Mouse (Mus musculus) lung, postnatal 36 days (tissue): ENCODE results near the gene Sst.

Experiments used
- DNase-seq: peaks from one replicate; pipeline ENCODE4 v3.0.0; 2022; ENCODE audit warnings: mixed read lengths

Gene Sst

DNA sequence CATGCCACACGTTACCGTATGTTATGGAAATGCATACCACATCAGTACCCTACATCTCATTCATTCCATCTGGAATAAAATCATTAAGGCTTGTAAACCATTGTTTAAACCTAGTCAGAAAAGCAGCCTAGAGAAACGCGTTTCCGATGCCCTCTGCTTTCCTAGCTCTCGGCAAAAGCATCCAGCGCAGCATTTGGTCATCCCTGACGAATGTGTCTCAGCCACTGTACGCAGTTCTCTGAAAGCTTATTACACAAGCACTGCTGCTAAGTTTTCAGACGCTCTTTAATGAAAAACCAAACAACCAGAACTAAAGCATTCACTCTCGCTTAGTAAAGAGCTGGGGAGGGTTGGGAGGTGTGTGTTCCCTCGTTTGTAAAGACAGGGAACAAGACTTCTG is 5.7 kb downstream of the Sst start:
- no peak for DNase-seq

DNA sequence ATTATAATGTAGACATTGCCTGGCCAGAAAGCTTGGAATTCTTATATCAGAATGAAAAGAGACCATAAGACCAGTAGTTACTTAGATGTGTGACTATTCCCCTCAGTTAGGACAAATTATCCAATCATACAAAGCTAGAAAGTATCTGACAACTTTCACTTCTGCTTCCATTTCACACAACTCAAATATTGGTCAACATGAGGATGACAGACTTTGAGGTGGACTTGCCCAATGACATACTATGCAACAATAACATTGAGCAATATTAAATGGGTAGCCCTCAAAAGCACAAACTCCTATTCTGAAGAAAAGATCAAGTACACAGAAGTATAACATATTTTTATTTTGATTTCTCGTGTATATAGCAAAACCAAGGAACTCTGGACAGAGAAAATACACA is 35.5 kb downstream of the Sst start:
- peak; percentile 17 for DNase-seq

DNA sequence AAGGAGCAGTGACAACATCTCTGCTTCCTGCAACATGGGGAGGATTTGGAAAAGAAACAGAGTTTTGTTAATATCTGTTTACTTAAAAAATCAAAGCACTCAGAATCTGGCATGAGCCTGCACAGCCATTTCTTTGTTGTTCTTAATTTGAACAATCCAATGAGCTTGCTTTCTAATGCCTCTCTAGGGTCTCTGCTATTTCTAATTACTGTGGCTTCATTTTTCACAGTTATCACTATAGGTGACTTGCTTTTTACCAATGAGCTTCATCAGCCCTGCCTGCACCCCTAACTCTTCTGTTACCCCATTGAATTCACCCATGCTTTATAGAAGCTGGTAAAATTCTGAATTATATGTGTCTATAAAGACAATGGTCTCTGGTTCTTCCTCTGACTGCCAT is 41.0 kb downstream of the Sst start:
- no peak for DNase-seq

DNA sequence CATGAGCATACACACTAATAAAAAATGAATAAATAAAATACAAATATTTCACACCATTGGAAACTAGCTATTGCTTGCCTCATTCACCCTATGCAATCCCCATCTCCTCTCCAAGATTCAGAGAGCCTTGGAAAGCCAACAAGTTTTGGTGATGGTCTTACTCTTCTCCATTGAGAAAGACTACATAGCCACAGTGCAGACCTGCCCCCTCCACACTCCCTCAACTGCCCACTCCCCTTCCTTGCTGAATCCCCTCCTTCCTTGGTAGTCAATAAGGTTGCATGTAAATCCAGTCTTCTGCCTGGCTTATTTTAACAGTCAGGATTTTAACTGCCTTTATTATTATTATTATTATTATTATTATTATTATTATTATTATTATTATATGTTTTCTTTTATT is 41.6 kb downstream of the Sst start:
- DNase-seq = no peak

DNA sequence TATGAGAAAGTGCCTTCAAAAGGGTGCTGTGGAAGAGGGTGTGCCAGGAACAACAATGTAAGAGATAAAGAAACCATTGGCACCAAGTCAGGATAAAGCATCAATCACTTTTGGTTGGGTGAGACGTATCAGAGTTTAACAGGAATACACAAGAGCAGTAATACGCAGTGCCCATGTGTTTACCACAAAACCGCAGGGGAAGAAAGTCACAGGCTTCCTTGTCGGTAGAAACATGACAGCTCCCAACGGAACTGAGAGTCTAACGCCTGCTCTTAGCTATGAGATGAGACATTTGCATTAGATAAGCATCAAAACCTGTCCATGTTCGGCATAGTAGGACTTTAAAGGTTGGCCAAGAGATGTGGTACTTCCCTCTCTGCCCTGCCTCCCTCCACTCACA is 46.1 kb downstream of the Sst start:
- DNase-seq = no peak

DNA sequence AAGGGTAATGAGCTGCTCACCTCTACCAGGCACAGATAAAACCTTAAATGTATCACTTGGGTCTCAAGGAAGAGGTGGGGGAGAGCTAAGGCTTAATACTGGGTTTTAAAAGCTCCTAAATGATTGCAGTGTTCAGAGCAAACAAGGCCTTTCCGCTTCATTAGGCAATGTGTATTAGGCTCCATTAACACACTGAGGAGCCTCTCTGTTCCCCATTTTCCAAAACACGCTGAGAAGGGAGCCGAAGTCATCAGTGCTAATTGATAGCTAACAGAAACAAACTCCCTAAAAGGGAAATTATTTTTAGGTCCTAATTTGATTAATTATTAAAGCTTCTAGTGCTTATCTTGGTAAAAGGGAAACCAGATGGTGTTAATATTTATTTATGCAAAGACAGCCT is 48.1 kb downstream of the Sst start:
- no peak for DNase-seq
